Mouse (Mus musculus) embryo, embryonic 10.5 days (tissue): ENCODE data around the gene Flywch1.

Experiments used
- DNase-seq: peaks from one replicate; pipeline ENCODE4 v3.0.0-alpha.2; 2015; ENCODE audit warnings: low spot score

Flywch1 gene

GRCm38 (mm10) chr17:23771284-23772218 is at the start of gene Flywch1:
Flywch1 (minus strand) TSS chr17:23771602.
- DNase-seq, result peak; percentile 99

- DNase-seq, result no peak
Measured at GRCm38 (mm10) chr17:23820731-23821130, 49.3 kb upstream of the Flywch1 start.

- no peak for DNase-seq
Measured at GRCm38 (mm10) chr17:23819235-23819634, 47.8 kb upstream of the Flywch1 start.

- DNase-seq, result no peak
Measured at GRCm38 (mm10) chr17:23818579-23818978, 47.2 kb upstream of the Flywch1 start.

- DNase-seq, result no peak
Measured at GRCm38 (mm10) chr17:23815641-23816040, 44.2 kb upstream of the Flywch1 start.

- no peak for DNase-seq
Measured at GRCm38 (mm10) chr17:23807918-23808317, 36.5 kb upstream of the Flywch1 start.

- no peak for DNase-seq
Measured at GRCm38 (mm10) chr17:23806867-23807266, 35.5 kb upstream of the Flywch1 start.

GRCm38 (mm10) chr17:23804426-23805085 is 33.2 kb upstream of the Flywch1 start:
- no peak for DNase-seq

GRCm38 (mm10) chr17:23803366-23804041 is 32.1 kb upstream of the Flywch1 start:
- peak; percentile 94 for DNase-seq

- DNase-seq, result peak; percentile 99
Measured at GRCm38 (mm10) chr17:23802746-23803365, 31.5 kb upstream of the Flywch1 start.

GRCm38 (mm10) chr17:23801627-23802026 is 30.2 kb upstream of the Flywch1 start:
- no peak for DNase-seq

GRCm38 (mm10) chr17:23797316-23797715 is 25.9 kb upstream of the Flywch1 start:
- DNase-seq, result peak; percentile 45

GRCm38 (mm10) chr17:23795323-23795722 is 23.9 kb upstream of the Flywch1 start:
- DNase-seq, result no peak

- no peak for DNase-seq
Measured at GRCm38 (mm10) chr17:23791079-23791357, 19.6 kb upstream of the Flywch1 start.

- peak; percentile 83 for DNase-seq
Measured at GRCm38 (mm10) chr17:23790269-23791078, 19.1 kb upstream of the Flywch1 start, which contains the start of gene Srrm2. Srrm2 (plus strand) TSS chr17:23790532.

GRCm38 (mm10) chr17:23789749-23790268 is 18.4 kb upstream of the Flywch1 start:
- peak; percentile 17 for DNase-seq

GRCm38 (mm10) chr17:23788973-23789372 is 17.6 kb upstream of the Flywch1 start:
- DNase-seq, result no peak

GRCm38 (mm10) chr17:23786510-23786931 is 15.1 kb upstream of the Flywch1 start:
- DNase-seq, result peak; percentile 73

GRCm38 (mm10) chr17:23785561-23786471 is 14.4 kb upstream of the Flywch1 start, which contains the start of gene Flywch2:
Flywch2 (minus strand) TSS chr17:23786081.
- DNase-seq, result peak; percentile 87

- no peak for DNase-seq
Measured at GRCm38 (mm10) chr17:23783352-23783751, 11.9 kb upstream of the Flywch1 start.
